Mouse (Mus musculus) MEL (cell line): Measurements from ENCODE around the gene Jade2. TPM values are rescaled to one million over a fixed set of nuclear protein-coding genes. Genes with fewer than 3 reads are reported as not detected.
A peak's percentile ranks its signal among the peaks of the same experiment; 100 is the strongest.

Experiments
- DNase-seq: peaks from one replicate; pipeline ENCODE4 v3.0.0; 2011; ENCODE audit warnings: low read depth, low spot score
- H3K27ac ChIP-seq: 2 replicates; pipeline ENCODE4 v1.5.1; 2012; ENCODE audit warnings: low read depth, mild to moderate bottlenecking, control low read depth, low read length, moderate library complexity; ENCODE audit not compliant: control insufficient read depth
- H3K27me3 ChIP-seq, 2 experiments: fragments of 150-350 bp in 1 of 2; sonication (generic) in 1 of 2; 2 replicates each; pipeline ENCODE4 v1.6.1; 2012; ENCODE audit warnings: low read length in 2 of 2, mild to moderate bottlenecking in 2 of 2, improper control_type of control experiment in 1 of 2, moderate library complexity in 1 of 2; ENCODE audit not compliant: insufficient read depth in 2 of 2, control insufficient read depth in 1 of 2
- H3K36me3 ChIP-seq, 2 experiments: 2 replicates each; pipeline ENCODE4 v1.6.1; 2012 to 2014; ENCODE audit warnings: low read length in 2 of 2, improper control_type of control experiment in 1 of 2, inconsistent platforms in 1 of 2, mild to moderate bottlenecking in 1 of 2; ENCODE audit not compliant: insufficient read depth in 2 of 2, control insufficient read depth in 1 of 2
- H3K4me1 ChIP-seq, 2 experiments: fragments of 150-350 bp in 1 of 2; sonication (generic) in 1 of 2; 2 replicates each; pipeline ENCODE4 v1.6.1; 2012; ENCODE audit warnings: low read length in 2 of 2, improper control_type of control experiment in 1 of 2, mild to moderate bottlenecking in 1 of 2; ENCODE audit not compliant: insufficient read depth in 2 of 2, control insufficient read depth in 1 of 2
- H3K4me3 ChIP-seq, 2 experiments: fragments of 150-350 bp in 1 of 2; sonication (generic) in 1 of 2; 2 replicates each; pipeline ENCODE4 v1.5.1; 2012; ENCODE audit warnings: low read depth in 2 of 2, low read length in 2 of 2, mild to moderate bottlenecking in 2 of 2, moderate library complexity in 2 of 2, control low read depth in 1 of 2, improper control_type of control experiment in 1 of 2; ENCODE audit not compliant: control insufficient read depth in 1 of 2, insufficient read depth in 1 of 2
- H3K79me2 ChIP-seq: 2 replicates; pipeline ENCODE4 v1.6.1; 2012; ENCODE audit warnings: mild to moderate bottlenecking, low read length, moderate library complexity; ENCODE audit not compliant: control insufficient read depth, poor library complexity, insufficient read depth
- H3K9ac ChIP-seq: 2 replicates; pipeline ENCODE4 v1.6.1; 2012; ENCODE audit warnings: low read depth, mild to moderate bottlenecking, control low read depth, low read length, moderate library complexity; ENCODE audit not compliant: control insufficient read depth, poor library complexity, severe bottlenecking
- H3K9me3 ChIP-seq: fragments of 150-350 bp; sonication (generic); replicated peaks from 2 replicates; pipeline ENCODE4 v1.6.1; 2012; ENCODE audit warnings: mild to moderate bottlenecking, low read length, improper control_type of control experiment, moderate library complexity; ENCODE audit not compliant: insufficient read depth
- BHLHE40 ChIP-seq: IDR thresholded peaks from 2 replicates; pipeline ENCODE4 v1.6.1; 2012; ENCODE audit warnings: low read depth, mild to moderate bottlenecking, inconsistent platforms, low read length, improper control_type of control experiment, borderline replicate concordance
- CHD1 ChIP-seq: IDR thresholded peaks from 2 replicates; pipeline ENCODE4 v1.6.1; 2012; ENCODE audit warnings: low read depth, mild to moderate bottlenecking, inconsistent platforms, low read length, improper control_type of control experiment
- CHD2 ChIP-seq: IDR thresholded peaks from 2 replicates; pipeline ENCODE4 v1.6.1; 2011; ENCODE audit warnings: low read length, improper control_type of control experiment
- CTCF ChIP-seq, 3 experiments: IDR thresholded peaks in 2 of 3; conservative IDR thresholded peaks in 1 of 3; 2 replicates each; pipeline ENCODE4 v1.5.1; 2011 to 2012; ENCODE audit warnings: low read length in 3 of 3, low read depth in 2 of 3, mild to moderate bottlenecking in 2 of 3, improper control_type of control experiment in 1 of 3, inconsistent platforms in 1 of 3, mixed read lengths in 1 of 3, moderate library complexity in 1 of 3; ENCODE audit not compliant: control insufficient read depth in 1 of 3, insufficient read depth in 1 of 3, poor library complexity in 1 of 3, severe bottlenecking in 1 of 3
- E2F4 ChIP-seq: IDR thresholded peaks from 2 replicates; pipeline ENCODE4 v1.6.1; 2011; ENCODE audit warnings: low read depth, low read length, improper control_type of control experiment, borderline replicate concordance
- ELF1 ChIP-seq: IDR thresholded peaks from 2 replicates; pipeline ENCODE4 v1.6.1; 2014; ENCODE audit warnings: low read depth, mild to moderate bottlenecking, inconsistent platforms, low read length, improper control_type of control experiment, moderate library complexity
- EP300 ChIP-seq, 2 experiments: IDR thresholded peaks; 2 replicates each; pipeline ENCODE4 v1.6.1; 2011; ENCODE audit warnings: improper control_type of control experiment in 2 of 2, low read length in 2 of 2, low read depth in 1 of 2, mild to moderate bottlenecking in 1 of 2
- ETS1 ChIP-seq: IDR thresholded peaks from 2 replicates; pipeline ENCODE4 v1.6.1; 2012; ENCODE audit warnings: low read depth, mild to moderate bottlenecking, inconsistent platforms, low read length, improper control_type of control experiment, moderate library complexity
- GABPA ChIP-seq: IDR thresholded peaks from 2 replicates; pipeline ENCODE4 v1.6.1; 2012; ENCODE audit warnings: low read depth, mild to moderate bottlenecking, inconsistent platforms, low read length, improper control_type of control experiment, moderate library complexity
- HCFC1 ChIP-seq: IDR thresholded peaks from 2 replicates; pipeline ENCODE4 v1.6.1; 2012; ENCODE audit warnings: low read depth, mild to moderate bottlenecking, inconsistent platforms, low read length, improper control_type of control experiment, moderate library complexity
- JUND ChIP-seq: IDR thresholded peaks from 2 replicates; pipeline ENCODE4 v1.6.1; 2011; ENCODE audit warnings: low read depth, mild to moderate bottlenecking, improper control_type of control experiment, low read length
- KAT2A ChIP-seq: conservative IDR thresholded peaks from 2 replicates; pipeline ENCODE4 v1.6.1; 2012; ENCODE audit warnings: low read depth, low read length, improper control_type of control experiment, inconsistent platforms
- MAFK ChIP-seq: IDR thresholded peaks from 2 replicates; pipeline ENCODE4 v1.6.1; 2011; ENCODE audit warnings: low read depth, mild to moderate bottlenecking, low read length, improper control_type of control experiment, borderline replicate concordance
- MAX ChIP-seq: IDR thresholded peaks from 2 replicates; pipeline ENCODE4 v1.6.1; 2011; ENCODE audit warnings: low read length, improper control_type of control experiment
- MAZ ChIP-seq: IDR thresholded peaks from 2 replicates; pipeline ENCODE4 v1.6.1; 2012; ENCODE audit warnings: low read depth, mild to moderate bottlenecking, inconsistent platforms, low read length, improper control_type of control experiment
- MEF2A ChIP-seq: IDR thresholded peaks from 2 replicates; pipeline ENCODE4 v1.6.1; 2014; ENCODE audit warnings: low read depth, mild to moderate bottlenecking, inconsistent platforms, low read length, improper control_type of control experiment; ENCODE audit not compliant: poor library complexity, insufficient replicate concordance, severe bottlenecking; ENCODE audit errors: extremely low read depth
- MXI1 ChIP-seq: IDR thresholded peaks from 2 replicates; pipeline ENCODE4 v1.6.1; 2011; ENCODE audit warnings: mild to moderate bottlenecking, low read depth, low read length, improper control_type of control experiment
- MYB ChIP-seq: IDR thresholded peaks from 2 replicates; pipeline ENCODE4 v1.6.1; 2011; ENCODE audit warnings: mild to moderate bottlenecking, low read depth, low read length, improper control_type of control experiment
- MYC ChIP-seq: IDR thresholded peaks from 2 replicates; pipeline ENCODE4 v1.6.1; 2011; ENCODE audit warnings: low read depth, mild to moderate bottlenecking, low read length, improper control_type of control experiment, moderate library complexity
- NELFE ChIP-seq: IDR thresholded peaks from 2 replicates; pipeline ENCODE4 v1.6.1; 2011; ENCODE audit warnings: low read depth, low read length, improper control_type of control experiment
- NRF1 ChIP-seq: IDR thresholded peaks from 2 replicates; pipeline ENCODE4 v1.6.1; 2014; ENCODE audit warnings: low read depth, mild to moderate bottlenecking, inconsistent platforms, low read length, improper control_type of control experiment, moderate library complexity; ENCODE audit not compliant: poor library complexity, insufficient read depth, severe bottlenecking
- POLR2A ChIP-seq, 2 experiments: IDR thresholded peaks; 2 replicates each; pipeline ENCODE4 v1.6.1; 2011 to 2012; ENCODE audit warnings: low read length in 2 of 2, mild to moderate bottlenecking in 2 of 2, control low read depth in 1 of 2, improper control_type of control experiment in 1 of 2, low read depth in 1 of 2, moderate library complexity in 1 of 2; ENCODE audit not compliant: control insufficient read depth in 1 of 2, insufficient read depth in 1 of 2, poor library complexity in 1 of 2
- POLR2AphosphoS2 ChIP-seq: IDR thresholded peaks from 2 replicates; pipeline ENCODE4 v1.6.1; 2011; ENCODE audit warnings: low read length, improper control_type of control experiment
- POLR2AphosphoS5 ChIP-seq: IDR thresholded peaks from 2 replicates; pipeline ENCODE4 v1.6.1; 2012; ENCODE audit warnings: low read depth, borderline replicate concordance, mild to moderate bottlenecking, inconsistent platforms, low read length, moderate library complexity, mixed read lengths
- RAD21 ChIP-seq: IDR thresholded peaks from 2 replicates; pipeline ENCODE4 v1.6.1; 2011; ENCODE audit warnings: mild to moderate bottlenecking, low read depth, low read length, improper control_type of control experiment
- RCOR1 ChIP-seq: IDR thresholded peaks from 2 replicates; pipeline ENCODE4 v1.6.1; 2012; ENCODE audit warnings: low read depth, mild to moderate bottlenecking, inconsistent platforms, low read length, improper control_type of control experiment
- SIN3A ChIP-seq: IDR thresholded peaks from 2 replicates; pipeline ENCODE4 v1.6.1; 2012; ENCODE audit warnings: low read length, improper control_type of control experiment, inconsistent platforms
- SMC3 ChIP-seq: IDR thresholded peaks from 2 replicates; pipeline ENCODE4 v1.6.1; 2011; ENCODE audit warnings: low read depth, low read length, improper control_type of control experiment
- TBP ChIP-seq: IDR thresholded peaks from 2 replicates; pipeline ENCODE4 v1.8.0; 2011; ENCODE audit warnings: low read depth, low read length, improper control_type of control experiment
- TCF12 ChIP-seq: IDR thresholded peaks from 2 replicates; pipeline ENCODE4 v1.6.1; 2014; ENCODE audit warnings: low read depth, mild to moderate bottlenecking, inconsistent platforms, low read length, improper control_type of control experiment, moderate library complexity
- UBTF ChIP-seq: IDR thresholded peaks from 2 replicates; pipeline ENCODE4 v1.6.1; 2012; ENCODE audit warnings: low read depth, mild to moderate bottlenecking, inconsistent platforms, low read length, improper control_type of control experiment, moderate library complexity, borderline replicate concordance; ENCODE audit not compliant: insufficient read depth
- USF1 ChIP-seq: IDR thresholded peaks from 2 replicates; pipeline ENCODE4 v1.6.1; 2014; ENCODE audit warnings: low read depth, mild to moderate bottlenecking, inconsistent platforms, low read length, improper control_type of control experiment, moderate library complexity
- USF2 ChIP-seq, 2 experiments: IDR thresholded peaks; 2 replicates each; pipeline ENCODE4 v1.6.1; 2011 to 2012; ENCODE audit warnings: improper control_type of control experiment in 2 of 2, low read length in 2 of 2, borderline replicate concordance in 1 of 2, inconsistent platforms in 1 of 2, low read depth in 1 of 2, mild to moderate bottlenecking in 1 of 2; ENCODE audit not compliant: insufficient read depth in 1 of 2
- ZC3H11A ChIP-seq: IDR thresholded peaks from 2 replicates; pipeline ENCODE4 v1.6.1; 2012; ENCODE audit warnings: low read depth, mild to moderate bottlenecking, inconsistent platforms, low read length, improper control_type of control experiment
- ZKSCAN1 ChIP-seq: IDR thresholded peaks from 2 replicates; pipeline ENCODE4 v1.6.1; 2012; ENCODE audit warnings: low read depth, mild to moderate bottlenecking, inconsistent platforms, low read length, improper control_type of control experiment, moderate library complexity
- ZNF384 ChIP-seq: IDR thresholded peaks from 2 replicates; pipeline ENCODE4 v1.6.1; 2012; ENCODE audit warnings: low read depth, mild to moderate bottlenecking, inconsistent platforms, low read length, improper control_type of control experiment
- polyA plus RNA-seq, 2 experiments: library from polyadenylated mRNA; stranded (reverse) in 1 of 2; unstranded in 1 of 2; fragments of >175 nt in 1 of 2; fragments of >200 nt in 1 of 2; gene quantifications; 2 replicates each; pipeline versions ENCODE4 v1.2.1 to v1.2.4; 2012; ENCODE audit warnings: low replicate concordance in 2 of 2, low read depth in 1 of 2; ENCODE audit not compliant: insufficient read length in 2 of 2, insufficient read depth in 1 of 2, missing spikeins in 1 of 2
- total RNA-seq: library from RNA; depleted of rRNA; stranded (reverse); fragments of 300-350 nt; gene quantifications from 2 replicates; pipeline ENCODE4 v1.2.3, GENCODE M21; 2012; rRNA removed

The Jade2 gene
- total RNA-seq, result 4.5 and 5.4 TPM in 2 replicates
- polyA plus RNA-seq, result 10 to 100 TPM in 1 of 2 experiments, not detected in 1; 13.0 TPM

DNA sequence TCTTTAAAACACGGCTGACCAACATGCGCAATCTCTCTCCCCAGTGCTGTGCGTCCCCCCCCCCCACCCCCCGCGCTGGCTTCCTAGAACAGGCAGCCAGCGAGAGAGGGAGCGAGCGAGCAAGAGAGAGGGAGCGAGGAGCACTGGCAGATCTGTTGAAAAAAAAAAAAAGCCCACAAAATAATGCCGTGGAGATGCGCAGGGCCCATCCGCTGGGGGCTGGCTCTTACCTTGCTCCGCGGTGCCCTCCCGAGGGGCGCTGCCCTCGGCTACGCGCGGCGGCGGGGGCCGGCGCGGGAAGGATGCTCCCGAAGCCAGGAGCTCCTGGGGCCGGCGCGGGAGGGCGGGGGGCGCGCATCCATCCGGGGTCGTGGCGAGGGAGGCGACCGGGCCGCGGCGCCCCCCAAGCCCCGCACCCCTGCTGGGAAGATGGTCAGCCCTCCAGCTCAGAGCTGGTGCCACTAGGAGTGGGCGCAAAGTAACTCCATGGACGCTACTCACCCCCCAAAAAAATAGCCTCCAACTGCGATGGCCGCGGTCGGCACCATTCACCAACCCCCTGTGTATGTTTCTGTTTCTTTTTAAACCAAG is at the start of gene Jade2:
Gene Jade2 (minus strand): TSS at position 573 of the 591 bp plus-strand sequence.
- peaks cover 21% of the 10 kb centered on the region; the same call in 1 of the 2 replicates for H3K79me2 ChIP-seq
- peak within 1 kb of the TSS; percentile 85 for H3K27ac ChIP-seq
- H3K4me3 ChIP-seq, result peak within 1 kb of the TSS; percentile 75 to 88
- peak; percentile 81 for DNase-seq
- TF ChIP-seq RCOR1, result no peak
- no peak for TF ChIP-seq USF1
- TF ChIP-seq HCFC1, result no peak; the same call in 1 of the 2 replicates
- no peak for TF ChIP-seq CHD1
- no peak for TF ChIP-seq EP300 (IDR thresholded peaks at IDR 0.05; ENCODE audit: low read depth in 1 of 2, low read length in 2 of 2)
- TF ChIP-seq SIN3A, result no peak
- TF ChIP-seq RAD21, result no peak
- no peak; the same call in 1 of the 2 replicates for TF ChIP-seq MAX
- TF ChIP-seq E2F4, result no peak
- TF ChIP-seq UBTF, result 0 out of 2 replicates have a peak, but pooled peaks have one; percentile 31
- TF ChIP-seq ZC3H11A, result no peak
- TF ChIP-seq SMC3, result no peak
- no peak for TF ChIP-seq CTCF (IDR thresholded peaks at IDR 0.05 in 2 of 3, conservative IDR thresholded peaks at IDR 0.05 in 1 of 3; ENCODE audit: control insufficient read depth in 1 of 3, insufficient read depth in 1 of 3, low read depth in 2 of 3, low read length in 3 of 3, poor library complexity in 1 of 3, severe bottlenecking in 1 of 3)
- no peak for TF ChIP-seq MAFK
- TF ChIP-seq MAZ, result no peak
- no peak for TF ChIP-seq BHLHE40
- TF ChIP-seq NELFE, result peak; percentile 0
- TF ChIP-seq POLR2AphosphoS5, result no peak
- peak; percentile 17; the same call in 1 of the 2 replicates for TF ChIP-seq TCF12
- no peak for TF ChIP-seq MYB
- no peak for TF ChIP-seq USF2 (IDR thresholded peaks at IDR 0.05; ENCODE audit: borderline replicate concordance in 1 of 2, insufficient read depth in 1 of 2, low read depth in 1 of 2, low read length in 2 of 2)
- TF ChIP-seq KAT2A, result no peak
- no peak for TF ChIP-seq GABPA
- TF ChIP-seq JUND, result no peak
- no peak for TF ChIP-seq MEF2A
- TF ChIP-seq NRF1, result peak; percentile 35; the same call in 1 of the 2 replicates
- no peak for TF ChIP-seq POLR2A (IDR thresholded peaks at IDR 0.05; ENCODE audit: control insufficient read depth in 1 of 2, insufficient read depth in 1 of 2, low read depth in 1 of 2, low read length in 2 of 2, poor library complexity in 1 of 2)
- TF ChIP-seq ETS1, result 0 out of 2 replicates have a peak, but pooled peaks have one; percentile 28
- no peak for TF ChIP-seq ELF1
- TF ChIP-seq ZNF384, result peak; percentile 82
- no peak for TF ChIP-seq ZKSCAN1
- 0 out of 2 replicates have a peak, but pooled peaks have one; percentile 15 for TF ChIP-seq TBP
- TF ChIP-seq MXI1, result no peak
- no peak for TF ChIP-seq POLR2AphosphoS2
- TF ChIP-seq MYC, result peak; percentile 32; the same call in 1 of the 2 replicates
- TF ChIP-seq CHD2, result no peak
- H3K9me3 ChIP-seq, result no peaks in the 10 kb centered on the region
- peaks cover under 1 to 2% of the 10 kb centered on the region in 2 experiments for H3K27me3 ChIP-seq
- peak within 1 kb of the TSS; percentile 99 for H3K9ac ChIP-seq
- H3K4me1 ChIP-seq, result peaks cover 0 to 7% of the 10 kb centered on the region in 2 experiments; a peak in 1 of 4 replicates
- no peaks in the 10 kb centered on the region for H3K36me3 ChIP-seq
